Mouse (Mus musculus) kidney, adult 2 months (tissue): ENCODE results near the gene Atp1a3.

Experiments used
- CTCF ChIP-seq: fragments of 200-500 bp; conservative IDR thresholded peaks from 2 replicates; pipeline ENCODE4 v1.5.1; 2011; ENCODE audit warnings: low read depth, mild to moderate bottlenecking, control low read depth, low read length, moderate library complexity, mixed read lengths; ENCODE audit not compliant: insufficient read depth, insufficient read length
- POLR2A ChIP-seq: fragments of 200-500 bp; IDR thresholded peaks from one replicate; pipeline ENCODE4 v1.6.1; 2011; ENCODE audit warnings: low read depth, low read length, control low read depth

GRCm38 (mm10) chr7:24993081-24993480 is 12.7 kb downstream of the Atp1a3 start:
- TF ChIP-seq CTCF (no peak), POLR2A (no peak)
